Mouse (Mus musculus) cerebellum, adult 18-20 months (tissue): ENCODE data around the gene Tmem223.
"Not testable (repeated sequence)": the region's sequence is repeated elsewhere in the genome, so short reads cannot be mapped to it uniquely, and the experiment has no call there.

Source experiments
- DNase-seq, 2 experiments: peaks; one replicate each; pipeline ENCODE4 v3.0.0; 2021

Gene Tmem223

DNA sequence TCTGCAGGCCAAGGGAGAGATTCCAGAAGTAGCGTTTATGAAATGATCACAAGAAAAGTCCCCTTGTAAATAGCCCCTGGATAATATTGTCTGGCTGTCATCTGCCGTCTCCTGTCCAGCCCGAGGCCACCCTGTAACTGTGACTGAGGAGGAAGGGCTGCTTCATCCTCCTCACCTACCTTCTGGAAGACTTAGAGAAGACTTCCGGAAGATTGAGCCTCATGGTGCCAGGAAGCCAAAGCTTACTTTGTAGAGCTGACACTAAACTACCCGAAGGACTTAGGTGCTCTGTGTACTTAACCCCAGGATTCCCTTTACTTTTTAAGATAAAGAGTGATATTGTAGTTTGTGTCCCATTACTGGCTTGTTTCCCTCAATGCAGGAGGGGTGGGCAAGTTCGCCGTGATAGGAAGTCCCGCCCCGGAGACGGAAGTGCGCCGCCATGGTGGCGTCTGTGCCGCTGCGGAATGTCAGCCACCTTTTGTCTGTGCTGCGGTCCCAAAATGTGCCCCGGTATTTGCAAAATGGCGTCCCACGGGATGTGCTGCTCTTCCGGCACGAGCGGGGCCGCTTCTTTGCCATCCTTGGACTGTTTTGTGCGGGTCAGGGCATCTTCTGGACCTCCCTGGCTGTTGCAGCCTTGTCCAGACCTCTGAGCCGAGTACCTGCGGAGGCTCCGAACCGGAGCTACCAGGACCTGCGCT lies at the start of gene Tmem223:
Gene Tmem223 (plus strand): TSS at position 430 of the 704 bp plus-strand sequence.
- DNase-seq, result peak; percentile 82 to 84

DNA sequence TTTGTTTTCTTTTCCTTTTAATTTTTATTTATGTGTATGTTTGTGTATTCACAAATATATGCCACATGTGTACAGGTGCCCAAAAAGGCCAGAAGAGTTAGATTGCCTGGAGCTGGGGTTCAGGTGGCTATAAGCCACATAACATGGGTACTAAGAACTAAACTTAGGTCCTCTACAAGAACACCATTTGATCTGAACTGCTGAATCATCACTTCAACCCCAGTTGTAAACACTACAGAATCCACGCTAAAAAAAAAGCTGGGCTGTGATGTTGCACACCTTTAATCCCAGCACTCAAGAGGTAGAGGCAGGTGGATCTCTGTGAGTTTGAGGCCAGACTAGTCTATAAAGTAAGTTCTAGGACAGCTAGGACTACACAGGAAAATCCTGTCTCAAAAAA lies 49.4 kb upstream of the Tmem223 start:
- DNase-seq, result no peak

DNA sequence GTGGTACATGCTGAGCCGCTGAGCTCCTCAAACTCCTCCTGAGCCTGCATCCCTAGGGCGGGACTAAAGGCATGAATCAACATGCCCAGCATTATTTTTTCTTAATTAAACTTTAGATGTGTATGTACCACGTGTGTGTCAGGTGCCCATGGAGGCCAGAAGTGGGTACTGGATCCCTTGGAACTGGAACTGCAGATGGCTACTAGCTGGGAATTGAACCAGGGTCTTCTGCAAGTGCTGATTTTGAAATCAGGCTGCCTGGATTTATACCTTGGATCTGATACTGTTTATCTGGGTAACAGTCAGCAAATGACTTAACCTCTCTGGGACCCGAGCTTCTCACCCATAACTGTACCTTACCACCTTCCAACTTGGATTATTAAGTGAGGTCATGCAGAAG lies 48.8 kb upstream of the Tmem223 start:
- no peak for DNase-seq

DNA sequence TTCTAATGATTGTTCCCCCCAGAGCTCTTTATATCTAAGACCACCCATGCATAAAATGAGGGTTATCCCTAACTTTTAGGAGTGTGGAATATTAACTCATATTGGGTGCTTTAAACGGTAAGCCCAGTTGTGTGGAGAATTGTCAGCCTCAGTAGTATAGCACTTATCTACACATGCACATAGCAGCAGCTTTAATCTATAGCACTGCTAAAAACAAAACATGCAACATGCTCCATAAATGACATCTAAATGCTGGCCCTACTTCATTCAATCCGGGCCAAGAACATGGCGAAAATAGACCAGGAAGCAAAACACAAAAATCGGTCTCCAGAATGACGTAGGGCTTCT lies 48.3 kb upstream of the Tmem223 start:
- no peak for DNase-seq

DNA sequence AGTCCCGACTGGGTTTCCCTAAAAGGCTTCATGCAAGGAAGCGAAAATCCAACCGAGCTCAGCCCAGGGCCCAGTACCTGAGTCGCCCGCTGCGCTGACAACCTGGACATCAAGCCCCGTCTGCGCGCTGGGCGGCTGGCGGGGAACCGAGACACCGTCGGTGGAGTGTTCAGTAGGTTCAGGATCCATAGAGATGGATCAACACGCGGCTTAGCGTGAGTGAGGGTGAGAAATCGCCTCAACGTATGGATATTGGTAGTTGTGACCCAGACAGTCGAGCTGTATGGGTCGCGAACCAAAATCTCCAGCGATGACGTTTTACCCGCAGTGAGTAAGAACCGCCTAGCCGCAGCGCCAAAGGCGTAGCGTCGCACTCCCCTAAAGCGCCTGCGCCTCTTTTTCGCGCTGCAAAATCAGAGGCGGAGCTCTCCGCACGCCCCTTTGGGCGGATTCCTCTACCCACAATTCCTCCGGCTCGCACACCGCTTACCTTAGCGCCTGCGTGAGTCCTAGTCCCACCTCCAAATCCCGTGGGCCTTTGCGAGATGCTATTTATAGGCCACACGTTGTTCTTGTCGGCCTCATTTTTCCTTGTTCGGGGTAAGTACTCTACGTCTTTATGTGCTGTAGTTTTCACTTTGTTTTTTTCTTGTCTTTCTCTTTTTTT lies 47.8 kb upstream of the Tmem223 start, which contains the start of gene Slc3a2:
Gene Slc3a2 (minus strand): TSS at position 463 of the 667 bp plus-strand sequence.
- peak; percentile 96 to 98 for DNase-seq

DNA sequence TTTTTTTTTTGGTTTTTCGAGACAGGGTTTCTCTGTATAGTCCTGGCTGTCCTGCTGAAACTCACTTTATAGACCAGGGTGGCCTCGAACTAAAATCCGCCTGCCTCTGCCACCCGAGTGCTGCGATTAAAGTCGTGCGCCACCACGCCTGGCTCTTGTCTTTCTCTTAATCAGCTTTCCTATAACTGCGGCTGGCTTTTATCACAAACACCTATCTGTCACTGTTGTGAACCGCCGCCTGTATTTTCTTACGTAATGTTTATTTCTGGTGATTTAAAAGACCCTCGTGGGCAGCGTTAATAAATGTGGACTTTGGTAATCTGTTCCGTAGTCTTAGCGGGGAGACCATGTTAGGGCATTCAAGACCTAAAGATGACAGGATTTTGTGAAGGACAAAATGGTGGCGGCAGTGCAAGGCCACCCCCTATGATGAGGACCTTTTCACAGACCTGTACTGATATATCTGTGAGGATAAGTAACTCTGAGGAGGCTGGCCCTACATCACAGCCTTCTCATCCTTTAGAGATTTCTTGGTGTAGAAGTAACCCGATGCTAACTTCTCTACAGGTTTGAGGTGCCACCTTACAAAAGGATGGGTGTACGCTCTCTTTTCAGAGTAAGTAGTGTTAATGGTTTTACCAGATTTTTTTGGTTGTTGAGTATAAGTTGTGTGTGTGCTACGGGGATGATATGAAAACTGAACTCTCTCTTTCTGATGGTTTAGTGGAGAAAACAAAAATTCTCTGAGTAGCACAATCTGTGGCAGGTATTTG lies 47.0 kb upstream of the Tmem223 start:
- no peak for DNase-seq

DNA sequence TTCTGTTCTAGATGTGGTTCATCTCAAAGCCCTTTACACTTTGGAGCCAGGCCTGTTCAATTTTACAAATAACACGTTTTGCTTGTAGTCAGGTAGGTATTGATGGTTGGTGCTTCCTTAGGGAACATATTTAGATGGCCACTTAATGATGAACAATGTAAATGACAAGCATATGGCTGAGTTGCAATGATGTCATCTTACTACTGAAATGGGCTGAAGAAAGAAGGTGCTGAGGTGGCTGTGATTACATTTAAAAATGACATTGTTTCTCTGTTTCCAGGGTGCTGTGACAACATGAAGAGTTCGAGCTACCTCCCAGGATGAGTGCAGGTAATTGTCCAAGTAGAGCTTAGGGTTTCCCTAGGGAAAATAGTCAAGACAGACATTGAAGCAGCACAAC lies 46.4 kb upstream of the Tmem223 start:
- no peak for DNase-seq

DNA sequence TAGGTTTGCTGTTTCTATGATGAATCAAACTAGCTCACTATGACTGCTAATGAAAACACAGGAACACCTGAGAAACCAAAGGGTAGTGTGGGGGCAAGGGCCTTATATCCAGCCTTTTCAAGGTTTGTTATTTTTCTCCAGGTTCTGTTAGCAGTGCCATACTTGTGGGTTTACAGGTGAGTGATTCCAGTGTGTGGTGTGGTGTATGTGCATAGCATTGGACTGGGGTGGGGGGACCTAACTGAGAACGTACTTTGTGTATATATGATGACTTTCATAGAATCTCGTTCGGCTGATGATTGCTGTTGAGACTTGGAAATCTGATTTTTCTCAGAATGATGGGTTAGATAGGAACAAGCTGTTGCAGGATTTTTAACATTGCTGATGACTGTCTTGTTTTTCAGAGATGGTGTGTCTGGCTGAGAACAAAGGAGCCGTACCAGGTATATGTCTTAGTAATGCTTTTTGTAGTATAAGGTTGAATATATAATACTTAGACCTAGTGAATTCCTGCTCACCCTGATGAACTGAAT lies 45.6 kb upstream of the Tmem223 start:
- DNase-seq, result no peak

DNA sequence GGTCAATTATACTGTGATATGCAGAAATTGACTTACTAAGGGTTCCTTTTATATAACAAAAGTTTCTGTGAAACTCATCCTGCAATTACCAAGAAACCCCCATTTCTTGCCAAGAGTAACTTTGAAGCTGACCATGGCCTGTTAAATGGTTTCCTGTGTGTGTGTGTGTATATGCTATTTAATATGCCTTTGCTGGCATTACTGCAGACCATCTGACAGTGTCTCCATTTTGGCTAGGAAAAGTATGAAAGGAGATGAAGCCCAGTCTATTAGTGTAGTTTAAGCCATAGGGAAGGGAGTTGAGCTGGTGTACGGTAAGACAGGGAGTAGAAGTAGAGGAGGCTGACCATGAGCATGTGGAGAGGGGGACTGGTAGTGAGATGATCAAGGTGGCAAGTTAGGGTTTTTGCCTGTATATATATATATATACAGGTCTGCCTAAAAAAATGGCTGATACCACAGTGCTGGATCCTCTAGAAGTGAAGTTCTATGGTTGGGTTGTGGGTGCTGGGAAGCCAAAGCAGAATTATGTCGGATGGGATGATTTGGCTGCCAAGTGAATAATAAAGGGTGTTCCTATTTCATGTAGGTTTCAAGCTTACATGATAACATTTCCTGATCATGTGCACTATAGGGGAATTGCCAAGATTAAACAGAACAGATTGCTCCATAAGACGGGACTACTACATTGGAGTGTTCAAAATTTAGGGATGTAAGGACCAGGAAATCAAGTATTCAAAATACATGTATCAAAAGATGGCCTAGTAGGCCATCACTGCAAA lies 44.0 kb upstream of the Tmem223 start:
- DNase-seq, result no peak

DNA sequence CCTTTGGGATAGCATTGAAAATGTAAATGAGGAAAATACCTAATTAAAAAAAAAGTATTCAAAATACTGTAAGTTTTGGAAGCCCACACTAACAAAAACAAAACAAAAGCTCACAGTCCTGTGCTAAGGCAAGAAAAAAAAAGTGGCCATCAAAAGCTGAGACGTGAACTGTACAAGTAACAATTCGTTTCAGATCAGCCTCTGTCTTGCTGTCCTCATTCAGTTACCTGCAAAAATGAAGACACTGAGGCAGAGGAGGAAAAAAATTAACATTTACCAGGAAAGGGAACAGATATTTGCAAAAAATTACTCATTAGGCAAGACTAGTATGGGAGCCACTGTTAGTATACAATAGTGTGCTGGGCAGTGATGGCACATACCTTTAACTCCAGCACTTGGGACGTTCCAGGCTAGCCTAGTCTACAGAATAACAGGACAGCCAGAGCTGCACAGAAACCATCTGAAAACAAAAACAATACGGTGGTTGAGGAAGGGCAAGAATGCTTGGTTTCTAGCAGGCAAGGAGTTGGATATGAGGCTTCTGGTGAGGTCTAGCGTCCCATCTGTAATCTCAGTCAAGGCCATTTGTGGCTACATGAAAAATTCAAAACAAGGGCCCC lies 43.2 kb upstream of the Tmem223 start:
- no peak for DNase-seq

DNA sequence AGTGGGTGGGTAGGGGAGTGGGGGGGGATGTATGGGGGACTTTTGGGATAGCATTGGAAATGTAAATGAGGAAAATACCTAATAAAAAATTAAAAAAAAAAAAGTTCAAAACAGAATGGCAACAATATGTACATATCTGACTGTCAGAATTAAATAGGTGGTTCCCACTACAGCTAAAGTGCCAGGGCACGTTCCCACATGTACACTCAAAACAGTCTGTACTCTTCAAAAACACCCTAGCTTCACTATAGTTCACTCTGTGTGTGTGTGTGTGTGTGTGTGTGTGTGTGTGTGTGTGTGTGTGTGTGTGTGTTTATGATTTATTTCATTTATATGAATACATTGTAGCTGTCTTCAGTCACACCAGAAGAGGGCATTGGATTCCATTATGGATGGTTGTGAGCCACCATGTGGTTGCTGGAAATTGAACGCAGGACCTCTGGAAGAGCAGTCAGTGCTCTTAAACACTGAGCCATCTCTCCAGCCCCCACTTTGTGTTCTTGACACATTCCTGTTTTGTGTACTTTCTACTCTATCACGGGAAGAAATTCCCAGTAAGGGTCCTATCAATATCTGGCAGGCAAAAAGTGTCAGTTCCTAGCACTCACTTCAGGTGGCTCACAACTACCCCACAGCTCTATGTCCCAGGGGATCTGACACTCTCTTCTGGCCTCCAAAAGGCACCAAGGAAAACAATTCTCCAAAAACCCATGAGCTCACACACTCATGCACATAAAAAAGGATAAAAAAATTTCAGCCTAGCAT lies 42.3 kb upstream of the Tmem223 start:
- DNase-seq, result not testable (repeated sequence)

DNA sequence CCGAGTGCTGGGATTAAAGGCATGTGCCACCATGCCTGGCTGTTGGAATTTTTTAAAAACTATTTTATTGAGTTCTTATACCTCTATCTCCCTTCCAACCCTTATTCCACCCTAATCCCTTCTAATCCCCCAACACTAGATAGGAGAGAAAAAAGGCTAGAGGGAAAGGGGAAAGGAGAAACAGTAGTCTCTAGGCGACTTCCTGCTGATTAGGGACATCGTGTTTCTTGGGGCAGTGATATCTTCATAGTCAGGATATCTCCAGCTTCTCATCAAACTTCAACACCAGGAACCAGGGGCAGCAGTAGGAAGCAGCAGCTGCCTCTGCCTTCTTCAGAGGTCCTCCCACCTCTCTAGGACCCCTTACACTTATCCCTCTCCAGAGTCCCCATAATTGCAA lies 36.5 kb upstream of the Tmem223 start:
- DNase-seq, result no peak

DNA sequence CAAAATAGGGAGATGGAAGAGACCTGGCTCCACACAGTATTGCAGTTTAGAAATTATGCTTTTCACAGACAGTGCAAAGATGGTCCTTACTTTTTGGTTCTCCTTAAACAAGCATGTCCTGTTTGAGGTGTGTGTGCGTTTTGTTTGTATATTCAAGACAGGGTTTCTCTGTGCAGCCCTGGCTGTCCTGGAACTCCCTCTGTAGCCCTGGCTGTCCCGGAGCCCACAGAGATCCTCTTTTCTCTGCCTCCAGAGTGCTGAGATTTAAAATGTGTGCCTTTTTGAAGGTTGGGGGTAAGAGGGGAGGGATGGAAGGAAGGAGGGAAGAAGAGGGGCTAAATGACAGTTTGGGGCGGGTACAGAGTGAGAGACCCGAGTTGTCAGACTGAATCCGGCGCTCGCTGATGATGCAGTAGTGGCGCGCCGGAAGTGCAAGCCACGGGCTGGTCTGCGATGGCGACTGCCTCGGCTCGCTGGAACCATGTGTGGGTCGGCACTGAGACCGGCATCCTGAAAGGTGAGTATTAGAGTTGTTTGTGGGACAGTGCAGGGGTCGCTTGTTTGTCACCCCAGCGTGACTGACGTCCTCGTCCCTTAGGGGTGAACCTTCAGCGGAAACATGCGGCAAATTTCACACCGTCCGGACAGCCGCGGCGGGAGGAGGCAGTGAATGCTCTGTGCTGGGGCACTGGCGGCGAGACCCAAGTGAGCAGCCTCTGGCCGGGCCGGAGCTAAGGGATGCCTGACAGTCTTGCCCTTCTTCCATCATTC lies 35.2 kb upstream of the Tmem223 start, which contains the start of gene Wdr74:
Gene Wdr74 (plus strand): TSS at position 439 of the 771 bp plus-strand sequence.
- peak; percentile 92 to 96 for DNase-seq

DNA sequence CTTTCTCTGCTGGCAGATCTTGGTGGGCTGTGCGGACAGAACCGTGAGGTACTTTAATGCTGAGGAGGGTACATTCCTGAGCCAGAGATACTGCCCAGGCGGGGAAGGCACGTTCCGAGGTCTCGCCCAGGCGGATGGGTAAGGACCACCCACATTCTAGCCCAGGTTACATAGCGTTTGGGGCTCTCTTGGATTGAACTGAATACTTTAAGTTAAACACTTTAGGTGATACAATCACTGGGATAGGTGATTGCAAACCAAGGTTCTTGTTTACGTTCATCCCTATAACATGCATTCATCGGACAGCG lies 34.7 kb upstream of the Tmem223 start:
- DNase-seq, result no peak

DNA sequence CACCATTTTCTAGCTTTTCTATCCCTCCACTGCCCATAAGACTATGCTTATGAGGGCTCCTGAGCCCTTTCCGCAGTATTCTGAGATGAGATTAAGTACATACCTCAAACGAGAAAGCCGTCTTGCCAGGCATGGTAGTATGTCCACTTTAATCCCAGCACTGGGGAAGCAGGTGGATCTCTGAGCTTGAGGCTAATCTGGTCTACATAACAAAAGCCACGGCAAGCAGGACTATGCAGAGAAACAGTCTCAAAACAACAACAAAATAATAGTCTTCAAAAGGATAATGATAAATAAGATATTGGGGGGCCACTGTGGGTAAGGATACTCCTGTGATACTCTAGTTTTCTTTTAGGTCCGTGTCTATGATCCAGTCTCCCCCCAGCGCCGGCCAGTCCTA lies 31.9 kb upstream of the Tmem223 start:
- DNase-seq, result no peak

DNA sequence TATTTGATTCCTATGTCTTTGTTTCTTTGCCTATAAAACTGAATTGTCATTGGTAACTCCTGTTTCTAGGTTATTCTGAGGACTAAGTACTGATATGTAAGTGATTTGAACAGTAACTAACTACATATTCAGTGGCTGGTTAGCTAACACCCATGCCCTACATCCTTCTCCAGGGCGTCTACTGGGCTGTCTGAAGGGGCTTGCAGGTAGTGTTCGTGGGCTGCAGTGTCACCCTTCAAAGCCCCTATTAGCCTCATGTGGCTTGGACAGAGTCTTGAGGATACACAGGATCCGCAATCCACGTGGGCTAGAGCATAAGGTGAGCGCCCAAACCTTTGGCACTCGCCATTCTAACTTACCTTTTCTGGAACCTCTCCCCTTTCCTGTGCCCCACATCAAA lies 31.1 kb upstream of the Tmem223 start:
- DNase-seq, result no peak

DNA sequence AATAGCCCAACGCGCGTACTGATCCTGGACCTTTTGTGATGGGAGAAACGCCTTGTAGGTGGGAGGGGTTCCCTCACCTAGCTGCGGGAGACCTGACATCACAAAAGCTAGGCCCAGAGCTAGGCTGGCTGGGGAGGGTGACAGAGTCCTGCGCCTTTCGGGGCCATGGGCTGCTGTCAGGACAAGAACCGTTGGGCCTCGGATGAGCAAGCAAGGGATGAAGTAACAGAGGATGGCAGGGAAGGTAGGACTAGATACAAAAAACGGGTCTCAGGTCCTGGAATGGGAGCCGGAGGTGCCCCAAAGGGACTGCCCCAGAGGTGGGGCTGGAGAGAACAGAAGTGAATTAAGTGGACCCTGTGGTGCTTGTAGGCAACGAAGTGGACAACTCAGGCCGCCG lies 30.2 kb upstream of the Tmem223 start, which contains the start of gene 1700092M07Rik:
Gene 1700092M07Rik (plus strand): TSS at position 116 of the 400 bp plus-strand sequence.
- DNase-seq, result peak in 1 of 2 experiments; percentile 25

DNA sequence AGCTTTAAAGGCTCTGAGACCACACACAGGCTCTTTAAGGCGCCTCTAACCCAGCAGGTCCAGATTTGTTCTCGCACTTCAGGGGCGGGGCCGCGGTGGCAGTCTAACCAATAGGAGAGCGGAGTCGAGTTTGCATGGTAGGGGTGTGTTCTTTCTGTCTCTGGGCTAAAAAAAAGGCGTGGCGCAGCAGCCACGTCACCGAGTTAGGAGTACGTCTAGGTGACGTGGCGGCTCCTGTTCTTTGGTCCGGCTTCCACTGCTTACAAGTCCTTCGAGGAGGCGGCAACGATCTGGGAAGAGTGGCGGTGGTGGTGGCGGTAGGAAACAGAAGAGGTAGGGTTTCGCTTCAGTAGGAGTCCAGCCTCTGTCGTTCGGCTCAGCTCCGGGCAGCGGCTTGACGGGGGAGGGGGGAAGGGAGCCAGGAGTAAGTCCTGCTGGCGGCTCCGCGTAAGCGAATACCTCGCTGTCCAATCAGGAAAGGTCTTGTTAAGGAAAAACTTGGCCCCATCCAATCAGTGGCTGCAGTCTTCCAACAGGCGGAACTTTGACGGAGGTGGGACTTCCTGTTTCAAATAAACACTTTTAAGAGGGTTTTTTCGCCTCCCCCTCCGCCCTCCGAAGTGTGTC lies 29.4 kb upstream of the Tmem223 start, which contains the start of gene Stx5a:
Gene Stx5a (plus strand): TSS at position 171 of the 627 bp plus-strand sequence.
- DNase-seq, result peak; percentile 94 to 97

DNA sequence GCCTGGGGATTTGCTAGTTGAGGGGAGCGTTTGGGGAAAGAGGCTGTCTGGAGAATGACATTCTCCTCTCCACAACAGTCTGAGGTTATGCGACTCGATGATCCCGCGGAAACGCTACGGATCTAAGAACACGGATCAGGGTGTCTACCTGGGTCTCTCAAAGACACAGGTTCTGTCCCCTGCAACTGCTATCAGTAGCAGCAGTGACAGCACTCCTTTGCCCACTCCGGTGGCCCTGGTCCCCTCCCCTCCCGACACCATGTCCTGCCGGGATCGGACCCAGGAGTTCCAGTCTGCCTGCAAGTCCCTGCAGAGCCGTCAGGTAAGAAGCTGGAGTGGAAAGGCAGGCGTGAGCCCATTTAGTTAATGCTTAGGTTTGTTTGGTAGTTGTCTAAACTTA lies 28.6 kb upstream of the Tmem223 start:
- peak in 1 of 2 experiments; percentile 30 for DNase-seq

DNA sequence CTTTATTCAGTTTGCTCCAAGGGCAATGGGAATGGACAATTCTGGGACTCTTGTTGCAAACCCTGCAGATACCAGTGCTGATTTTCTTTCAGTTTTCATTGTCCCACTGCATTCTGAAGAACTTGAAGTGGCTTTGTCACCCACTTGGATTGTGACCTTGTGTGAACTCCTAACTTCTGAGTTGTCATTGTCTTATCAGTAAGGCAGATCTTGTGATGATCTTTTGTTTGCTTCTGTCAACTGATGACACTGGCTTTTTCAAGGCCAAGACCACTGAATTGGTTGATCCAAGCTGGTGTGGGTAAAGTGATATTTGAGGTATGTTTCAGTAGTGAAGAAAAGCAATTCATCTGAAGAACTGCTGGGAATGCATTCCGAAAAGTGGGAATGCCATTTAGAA lies 25.4 kb upstream of the Tmem223 start:
- DNase-seq, result no peak
